In genomic region chr3:80913779-80914284, GRCm38 (mm10) we compare ENCODE assay signal across 8 mouse cellular contexts. TPM values are rescaled to one million over a fixed set of nuclear protein-coding genes. Genes with fewer than 3 reads are reported as not detected.
DNase-seq lines count a peak whose midpoint lies in the region; ATAC-seq and TF ChIP-seq lines count a peak whose summit lies in the region.

No protein-coding gene starts in this region.

- in situ Hi-C loops in ES-E14 (cut with MboI; ENCODE audit: low sequenced_read_pairs in 2 of 2, unreplicated experiment in 2 of 2): no loop called here

- intact Hi-C loops in heart, postnatal 36 days (cut with DNase I): no loop called here

- TF ChIP-seq EP300 in liver, postnatal 0 days (IDR thresholded peaks at IDR 0.05; ENCODE audit: low read depth): no peak

- H3K4me3 ChIP-seq in heart, embryonic 12.5 days: peak overlapping the region; percentile 84
- peak overlapping the region; percentile 51 to 79 for H3K4me3 ChIP-seq in ES-E14 (ENCODE audit: insufficient read depth in 1 of 2, low read depth in 1 of 2, low read length in 2 of 2, poor library complexity in 1 of 2, severe bottlenecking in 1 of 2)
- H3K4me3 ChIP-seq in forebrain, postnatal 0 days (ENCODE audit: low read depth, low read length): peak overlapping the region; percentile 81
- peak overlapping the region; percentile 47 for H3K4me3 ChIP-seq in liver, postnatal 0 days (ENCODE audit: low read depth, low read length)

- H3K9ac ChIP-seq in heart, embryonic 12.5 days: peak overlapping the region; percentile 85
- peak overlapping the region; percentile 77 for H3K9ac ChIP-seq in ES-E14 (ENCODE audit: insufficient read depth, low read depth, low read length, poor library complexity, severe bottlenecking)
- peak overlapping the region; percentile 97 for H3K9ac ChIP-seq in forebrain, postnatal 0 days
- no peak overlapping the region for H3K9ac ChIP-seq in liver, postnatal 0 days (replicated peaks)

- no peak for TF ChIP-seq CTCF in forebrain, postnatal 0 days (IDR thresholded peaks at IDR 0.05; ENCODE audit: low read depth)
- TF ChIP-seq CTCF in liver, postnatal 0 days (IDR thresholded peaks at IDR 0.05; ENCODE audit: low read depth): no peak

- no peak for DNase-seq in heart, postnatal 36 days
- DNase-seq in ES-E14 (ENCODE audit: low read depth, low spot score): no peak
- peak; percentile 59 for DNase-seq in forebrain, postnatal 0 days
- DNase-seq in liver, postnatal 0 days: no peak
- DNase-seq in right cerebral cortex, postnatal 36 days (ENCODE audit: low spot score in 2 of 2): no peak
- no peak for DNase-seq in spleen, adult 12 weeks (ENCODE audit: low spot score)
- DNase-seq in yolk sac, embryonic 10.5 days (ENCODE audit: low spot score): no peak

- H3K27me3 ChIP-seq in heart, embryonic 12.5 days (replicated peaks): peaks cover 7% of the 10 kb centered on the region; the same call in 1 of the 2 replicates
- no peaks in the 10 kb centered on the region for H3K27me3 ChIP-seq in forebrain, postnatal 0 days (ENCODE audit: insufficient read depth, low read length)
- peaks cover 20% of the 10 kb centered on the region for H3K27me3 ChIP-seq in liver, postnatal 0 days (ENCODE audit: insufficient read depth, low read length)

- WGBS in heart, embryonic 12.5 days: 25% methylated on average over 6 of the region's 6 CpGs
- WGBS in forebrain, postnatal 0 days: 22% methylated on average over 6 of the region's 6 CpGs
- 23% methylated on average over 6 of the region's 6 CpGs for WGBS in liver, postnatal 0 days (ENCODE audit: insufficient replicate concordance)

- H3K9me3 ChIP-seq in heart, embryonic 12.5 days (replicated peaks): no peaks in the 10 kb centered on the region
- H3K9me3 ChIP-seq in ES-E14 (ENCODE audit: control insufficient read depth, insufficient read depth, low read depth, low read length): no peaks in the 10 kb centered on the region
- no peaks in the 10 kb centered on the region for H3K9me3 ChIP-seq in forebrain, postnatal 0 days (ENCODE audit: low read length)
- H3K9me3 ChIP-seq in liver, postnatal 0 days (ENCODE audit: low read length): no peaks in the 10 kb centered on the region

- H3K27ac ChIP-seq in heart, embryonic 12.5 days (ENCODE audit: poor library complexity, severe bottlenecking): no peak overlapping the region
- no peak overlapping the region for H3K27ac ChIP-seq in ES-E14 (ENCODE audit: insufficient read depth, low read depth, low read length, poor library complexity, severe bottlenecking)
- peak overlapping the region; percentile 73; the same call in 1 of the 2 replicates for H3K27ac ChIP-seq in forebrain, postnatal 0 days (ENCODE audit: low read depth, low read length)
- no peak overlapping the region for H3K27ac ChIP-seq in liver, postnatal 0 days (ENCODE audit: low read depth)

- peak overlapping the region; percentile 98 for H3K4me2 ChIP-seq in heart, embryonic 12.5 days
- H3K4me2 ChIP-seq in forebrain, postnatal 0 days (ENCODE audit: low read depth): peak overlapping the region; percentile 87
- H3K4me2 ChIP-seq in liver, postnatal 0 days (ENCODE audit: low read depth, low read length): peak overlapping the region; percentile 74

- no peaks in the 10 kb centered on the region for H3K36me3 ChIP-seq in heart, embryonic 12.5 days
- no peaks in the 10 kb centered on the region for H3K36me3 ChIP-seq in ES-E14 (ENCODE audit: control insufficient read depth, insufficient read depth, low read length, poor library complexity, severe bottlenecking)
- no peaks in the 10 kb centered on the region for H3K36me3 ChIP-seq in forebrain, postnatal 0 days (ENCODE audit: insufficient read depth)
- no peaks in the 10 kb centered on the region for H3K36me3 ChIP-seq in liver, postnatal 0 days (replicated peaks; ENCODE audit: insufficient read depth, low read length)

- ATAC-seq in heart, embryonic 12.5 days (ENCODE audit: insufficient number of reproducible peaks, low FRiP score): no peak
- ATAC-seq in forebrain, postnatal 0 days: peak; percentile 34; the same call in 1 of the 2 replicates
- no peak for ATAC-seq in liver, postnatal 0 days

- H3K4me1 ChIP-seq in heart, embryonic 12.5 days (replicated peaks): 0 out of 2 replicates have a peak, but pooled peaks cover 2% of the 10 kb centered on the region
- H3K4me1 ChIP-seq in ES-E14 (ENCODE audit: control insufficient read depth in 2 of 2, insufficient read depth in 2 of 2, low read length in 2 of 2, poor library complexity in 1 of 2): no peaks in the 10 kb centered on the region
- 0 out of 2 replicates have a peak, but pooled peaks cover 4% of the 10 kb centered on the region for H3K4me1 ChIP-seq in forebrain, postnatal 0 days (ENCODE audit: insufficient read depth)
- no peaks in the 10 kb centered on the region for H3K4me1 ChIP-seq in liver, postnatal 0 days (ENCODE audit: insufficient read depth)

TF ChIP-seq in ES-E14, 5 proteins besides CTCF, POLR2A, EP300 and RAD21:
- TF ChIP-seq ZC3H11A (IDR thresholded peaks at IDR 0.05; ENCODE audit: borderline replicate concordance, low read depth, low read length) (no peak), MAFK (IDR thresholded peaks at IDR 0.05; ENCODE audit: insufficient read depth, low read depth, low read length) (no peak), ZNF384 (IDR thresholded peaks at IDR 0.05; ENCODE audit: low read depth, low read length) (no peak), HCFC1 (IDR thresholded peaks at IDR 0.05; ENCODE audit: borderline replicate concordance, insufficient read depth, low read length) (no peak), CHD2 (IDR thresholded peaks at IDR 0.05; ENCODE audit: low read depth, low read length) (no peak)

RNA-seq across cellular contexts. Expression of gene Glrb, which starts 0.4 kb away (rescaled TPM):
- polyA plus RNA-seq in heart, embryonic 12.5 days (2016; fragmentation: Nextera tagmentation; extraction: Ambion mirVana): 5.2 and 6.0 TPM in 2 replicates
- total RNA-seq in heart, postnatal 36 days (2021): under 1 TPM in 1 of 2 experiments, not detected in 1; 0.22 TPM
- total RNA-seq in ES-E14 (2012; rRNA removed): 1.4 and 1.7 TPM in 2 replicates
- 79.4 and 99.6 TPM in 2 replicates for total RNA-seq in forebrain, postnatal 0 days (2014; rRNA removed)
- polyA plus RNA-seq in forebrain, postnatal 0 days (2015; fragmentation: Nextera tagmentation; extraction: Ambion mirVana): 51.1 and 56.9 TPM in 2 replicates
- polyA plus RNA-seq in liver, postnatal 0 days (2015; fragmentation: Nextera tagmentation; extraction: Ambion mirVana): 0.04 and 0.05 TPM in 2 replicates

Comparison
In these comparisons a context has a peak if more than half of its experiments do, and no peak if none do; other contexts are left out.
1. RNA of gene Glrb, which starts 0.4 kb away (total RNA-seq): 79.4 to 99.6 TPM in forebrain, postnatal 0 days; 1.4 to 1.7 TPM in ES-E14 and 0.22 TPM in heart, postnatal 36 days; every median in the first group is over 10 times any median in the second.
2. Peak in every context shown above with its lines, with median percentiles within 50 percentile points of each other: H3K4me2 ChIP-seq and H3K4me3 ChIP-seq.